Mouse (Mus musculus): ENCODE data around the gene Arid4a. TPM values are rescaled to one million over a fixed set of nuclear protein-coding genes. Genes with fewer than 3 reads are reported as not detected.
"Not testable (repeated sequence)": the region's sequence is repeated elsewhere in the genome, so short reads cannot be mapped to it uniquely, and the experiment has no call there.

Arid4a gene
- total RNA-seq, 4 experiments from 2014 or later = 30.3 to 37.8 (median 35.9) TPM

- no peak for DNase-seq (ENCODE audit: low spot score in 2 of 2)
These were observed 367 bp downstream of the Arid4a start for GRCm38 (mm10) chr12:71016211-71016502.

- DNase-seq (ENCODE audit: low spot score in 2 of 2) = no peak
These were observed 882 bp downstream of the Arid4a start for GRCm38 (mm10) chr12:71016503-71017241.

- DNase-seq (ENCODE audit: low spot score in 2 of 2) = no peak
These were observed 1.4 kb downstream of the Arid4a start for GRCm38 (mm10) chr12:71017242-71017571.

GRCm38 (mm10) chr12:71017827-71018226 is 2.0 kb downstream of the Arid4a start:
- no peak for DNase-seq (ENCODE audit: low spot score in 2 of 2)

- DNase-seq (ENCODE audit: low spot score in 2 of 2) = no peak
These were observed 3.4 kb downstream of the Arid4a start for GRCm38 (mm10) chr12:71019211-71019610.

- DNase-seq (ENCODE audit: low spot score in 2 of 2) = no peak
These were observed 8.6 kb downstream of the Arid4a start for GRCm38 (mm10) chr12:71024411-71024810.

GRCm38 (mm10) chr12:71028265-71028664 is 12.5 kb downstream of the Arid4a start:
- not testable (repeated sequence) for DNase-seq (ENCODE audit: low spot score in 2 of 2)

GRCm38 (mm10) chr12:71030260-71030659 is 14.5 kb downstream of the Arid4a start:
- no peak for DNase-seq (ENCODE audit: low spot score in 2 of 2)

GRCm38 (mm10) chr12:71030722-71031121 is 14.9 kb downstream of the Arid4a start:
- no peak for DNase-seq (ENCODE audit: low spot score in 2 of 2)

- no peak for DNase-seq (ENCODE audit: low spot score in 2 of 2)
These were observed 20.0 kb downstream of the Arid4a start for GRCm38 (mm10) chr12:71035826-71036225.

GRCm38 (mm10) chr12:71036729-71037404 is 21.1 kb downstream of the Arid4a start:
- DNase-seq (ENCODE audit: low spot score in 2 of 2) = no peak

GRCm38 (mm10) chr12:71040462-71040861 is 24.7 kb downstream of the Arid4a start:
- no peak for DNase-seq (ENCODE audit: low spot score in 2 of 2)

GRCm38 (mm10) chr12:71042451-71042850 is 26.7 kb downstream of the Arid4a start:
- DNase-seq (ENCODE audit: low spot score in 2 of 2) = no peak

GRCm38 (mm10) chr12:71043571-71043970 is 27.8 kb downstream of the Arid4a start:
- no peak for DNase-seq (ENCODE audit: low spot score in 2 of 2)

- DNase-seq (ENCODE audit: low spot score in 2 of 2) = no peak
These were observed 28.7 kb downstream of the Arid4a start for GRCm38 (mm10) chr12:71044488-71044887.

- no peak for DNase-seq (ENCODE audit: low spot score in 2 of 2)
These were observed 30.7 kb downstream of the Arid4a start for GRCm38 (mm10) chr12:71046501-71046900.

GRCm38 (mm10) chr12:71047473-71048078 is 31.8 kb downstream of the Arid4a start:
- DNase-seq (ENCODE audit: low spot score in 2 of 2) = peak in 1 of 2 experiments; percentile 18

GRCm38 (mm10) chr12:71048117-71048516 is 32.3 kb downstream of the Arid4a start:
- DNase-seq (ENCODE audit: low spot score in 2 of 2) = peak; percentile 95

GRCm38 (mm10) chr12:71048561-71048960 is 32.8 kb downstream of the Arid4a start:
- DNase-seq (ENCODE audit: low spot score in 2 of 2) = no peak

- no peak for DNase-seq (ENCODE audit: low spot score in 2 of 2)
These were observed 33.9 kb downstream of the Arid4a start for GRCm38 (mm10) chr12:71049596-71050265.

- DNase-seq (ENCODE audit: low spot score in 2 of 2) = no peak
These were observed 35.3 kb downstream of the Arid4a start for GRCm38 (mm10) chr12:71051079-71051478.

- no peak for DNase-seq (ENCODE audit: low spot score in 2 of 2)
These were observed 36.7 kb downstream of the Arid4a start for GRCm38 (mm10) chr12:71052341-71052995.

Measured in left cerebral cortex, adult 8-10 months (tissue).